Mouse (Mus musculus) brain, embryonic 14.5 days (tissue): ENCODE results near the gene B4galt3.

Source experiments
- CTCF ChIP-seq: fragments of 200-500 bp; IDR thresholded peaks from 2 replicates; pipeline ENCODE4 v1.5.1; 2012; ENCODE audit warnings: inconsistent platforms, mild to moderate bottlenecking, moderate library complexity, borderline replicate concordance; ENCODE audit not compliant: insufficient read depth, insufficient read length; ENCODE audit errors: extremely low read depth
- POLR2A ChIP-seq: fragments of 200-500 bp; IDR thresholded peaks from 2 replicates; pipeline ENCODE4 v1.6.1; 2012; ENCODE audit warnings: mild to moderate bottlenecking, inconsistent platforms, borderline replicate concordance; ENCODE audit not compliant: poor library complexity, insufficient read depth, insufficient read length, severe bottlenecking; ENCODE audit errors: extremely low read depth

GRCm38 (mm10) chr1:171284491-171284890 lies 14.4 kb downstream of the B4galt3 start:
- TF ChIP-seq POLR2A (no peak), CTCF (no peak)
